Mouse (Mus musculus) lung, embryonic 14.5 days (tissue): ENCODE results near the gene Amer2. TPM values are rescaled to one million over a fixed set of nuclear protein-coding genes. Genes with fewer than 3 reads are reported as not detected.

Source experiments
- ATAC-seq: fragments of 200-750 bp; cut with Nextera tagmentation; 2 replicates; pipeline ENCODE4 v1.8.0; 2017; ENCODE audit warnings: mild to moderate bottlenecking, moderate TSS enrichment, moderate library complexity; ENCODE audit not compliant: insufficient read depth
- DNase-seq: peaks from one replicate; pipeline ENCODE4 v3.0.0-alpha.2; 2015
- H3K27ac ChIP-seq: fragments of 300-500 bp; sonication (generic); 2 replicates; pipeline ENCODE4 v1.5.1; 2014; ENCODE audit warnings: low read depth, mild to moderate bottlenecking, moderate library complexity
- H3K27me3 ChIP-seq: fragments of 300-500 bp; sonication (generic); 2 replicates; pipeline ENCODE4 v1.6.1; 2014; ENCODE audit warnings: low read length, control low read depth; ENCODE audit not compliant: insufficient read depth
- H3K36me3 ChIP-seq: fragments of 300-500 bp; sonication (generic); 2 replicates; pipeline ENCODE4 v1.6.1; 2014; ENCODE audit warnings: control low read depth; ENCODE audit not compliant: insufficient read depth
- H3K4me1 ChIP-seq: fragments of 300-500 bp; sonication (generic); 2 replicates; pipeline ENCODE4 v1.6.1; 2014; ENCODE audit warnings: antibody characterized with exemption, control low read depth; ENCODE audit not compliant: insufficient read depth
- H3K4me2 ChIP-seq: fragments of 300-500 bp; sonication (generic); 2 replicates; pipeline ENCODE4 v1.6.1; 2014; ENCODE audit warnings: mild to moderate bottlenecking
- H3K4me3 ChIP-seq: fragments of 300-500 bp; sonication (generic); 2 replicates; pipeline ENCODE4 v1.5.1; 2014; ENCODE audit warnings: low read depth, low read length
- H3K9ac ChIP-seq: fragments of 300-500 bp; sonication (generic); 2 replicates; pipeline ENCODE4 v1.6.1; 2014
- H3K9me3 ChIP-seq: fragments of 300-500 bp; sonication (generic); 2 replicates; pipeline ENCODE4 v1.6.1; 2016; ENCODE audit warnings: low read depth, low read length, control low read depth
- CTCF ChIP-seq: IDR thresholded peaks from 2 replicates; pipeline ENCODE4 v1.5.1; 2016; ENCODE audit warnings: antibody characterized with exemption, low read depth
- WGBS: fragments of 180-500 bp; shearing (Covaris S2); extraction: QIAGEN DNeasy Blood & Tissue Kit; methylation state at CpG from one replicate; pipeline ENCODE4 v1.1.7; 2014; 5-methylcytosine and 5-hydroxymethylcytosine counted together
- polyA plus RNA-seq: library from polyadenylated mRNA; unstranded; fragments of >200 nt; fragmentation: Nextera tagmentation; extraction: Ambion mirVana; gene quantifications from 2 replicates; pipeline ENCODE4 v1.2.1, GENCODE M21; 2014

The Amer2 gene
- polyA plus RNA-seq, 1 experiment from 2014 or later, result 2.0 TPM

GRCm38 (mm10) chr14:60427896-60428295, 54.8 kb downstream of the Amer2 start:
- 12% methylated on average over 3 of the region's 3 CpGs for WGBS
- H3K9me3 ChIP-seq, result no peaks in the 10 kb centered on the region
- peak; percentile 30 for DNase-seq
- H3K27me3 ChIP-seq, result no peaks in the 10 kb centered on the region
- H3K36me3 ChIP-seq, result no peaks in the 10 kb centered on the region
- peak; percentile 38; the same call in 1 of the 2 replicates for ATAC-seq
- H3K9ac ChIP-seq, result no peak overlapping the region
- TF ChIP-seq CTCF, result no peak
- H3K4me2 ChIP-seq, result no peak overlapping the region
- no peak overlapping the region for H3K4me3 ChIP-seq
- no peak overlapping the region for H3K27ac ChIP-seq
- H3K4me1 ChIP-seq, result no peaks in the 10 kb centered on the region

DNA sequence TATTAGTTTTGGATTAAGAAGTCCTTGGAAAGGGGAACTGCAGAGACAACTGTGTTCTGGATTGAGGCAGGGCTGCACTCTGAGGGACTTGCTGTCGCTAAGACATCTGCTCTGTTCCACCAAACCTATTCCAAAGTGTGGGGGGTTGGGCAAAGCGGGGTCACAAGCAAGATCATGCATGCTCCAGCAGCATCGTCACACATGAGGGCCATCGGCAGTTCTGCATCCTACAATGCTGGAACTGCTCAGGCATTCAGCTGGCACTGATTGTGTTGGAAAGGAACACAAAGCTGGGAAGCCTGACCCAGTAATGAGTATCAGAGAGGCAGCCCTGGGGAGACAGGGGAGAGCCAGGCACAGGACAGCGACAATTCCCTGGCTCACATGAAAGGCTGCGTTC, 56.5 kb downstream of the Amer2 start:
- Histone ChIP-seq H3K4me1 (no peaks in the 10 kb centered on the region), H3K9ac (no peak overlapping the region), H3K9me3 (no peaks in the 10 kb centered on the region), H3K4me3 (no peak overlapping the region), H3K4me2 (no peak overlapping the region), H3K36me3 (no peaks in the 10 kb centered on the region), H3K27ac (no peak overlapping the region), H3K27me3 (no peaks in the 10 kb centered on the region)
- WGBS, result 64% methylated on average over 6 of the region's 6 CpGs
- TF ChIP-seq CTCF, result no peak
- ATAC-seq (no peak), DNase-seq (no peak)

GRCm38 (mm10) chr14:60431515-60431914, 58.5 kb downstream of the Amer2 start:
- Histone ChIP-seq H3K27me3 (no peaks in the 10 kb centered on the region), H3K4me2 (no peak overlapping the region), H3K4me1 (no peaks in the 10 kb centered on the region), H3K9ac (no peak overlapping the region), H3K4me3 (no peak overlapping the region), H3K9me3 (no peaks in the 10 kb centered on the region), H3K27ac (no peak overlapping the region), H3K36me3 (no peaks in the 10 kb centered on the region)
- no peak for TF ChIP-seq CTCF
- ATAC-seq (no peak), DNase-seq (no peak)
- 50% methylated on average over 5 of the region's 5 CpGs for WGBS

DNA sequence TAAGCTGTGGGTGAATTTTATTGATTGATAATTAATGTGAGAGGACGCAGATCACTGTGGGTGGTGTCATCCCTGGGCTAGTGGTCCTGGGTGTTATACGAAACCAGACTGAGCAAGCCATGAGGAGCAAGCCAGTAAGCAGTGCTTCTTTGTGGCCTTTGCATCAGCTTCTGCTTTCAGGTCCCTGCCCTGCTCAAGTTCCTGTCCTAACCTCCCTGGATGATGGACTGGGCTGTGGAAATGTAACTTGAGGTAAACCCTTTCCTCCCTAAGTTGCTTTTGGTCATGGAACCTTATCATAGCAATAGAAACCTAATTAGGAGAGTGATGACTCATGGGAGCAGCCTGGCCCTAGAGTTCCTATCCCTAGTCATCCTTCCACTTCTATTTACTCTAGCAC, 59.1 kb downstream of the Amer2 start:
- WGBS, result 88% methylated on average over 2 of the region's 2 CpGs
- no peak for TF ChIP-seq CTCF
- H3K27ac ChIP-seq, result no peak overlapping the region
- no peak overlapping the region for H3K4me2 ChIP-seq
- no peaks in the 10 kb centered on the region for H3K4me1 ChIP-seq
- H3K4me3 ChIP-seq, result no peak overlapping the region
- no peaks in the 10 kb centered on the region for H3K9me3 ChIP-seq
- no peak overlapping the region for H3K9ac ChIP-seq
- no peaks in the 10 kb centered on the region for H3K27me3 ChIP-seq
- DNase-seq (no peak), ATAC-seq (no peak)
- no peaks in the 10 kb centered on the region for H3K36me3 ChIP-seq

GRCm38 (mm10) chr14:60435515-60435914, 62.5 kb downstream of the Amer2 start:
- Histone ChIP-seq H3K4me2 (no peak overlapping the region), H3K27ac (no peak overlapping the region), H3K36me3 (no peaks in the 10 kb centered on the region), H3K27me3 (no peaks in the 10 kb centered on the region), H3K9me3 (no peaks in the 10 kb centered on the region), H3K4me1 (no peaks in the 10 kb centered on the region), H3K4me3 (no peak overlapping the region), H3K9ac (no peak overlapping the region)
- peak; percentile 53 for TF ChIP-seq CTCF
- 63% methylated on average over 4 of the region's 4 CpGs for WGBS
- DNase-seq, result peak; percentile 28
- ATAC-seq, result no peak

DNA sequence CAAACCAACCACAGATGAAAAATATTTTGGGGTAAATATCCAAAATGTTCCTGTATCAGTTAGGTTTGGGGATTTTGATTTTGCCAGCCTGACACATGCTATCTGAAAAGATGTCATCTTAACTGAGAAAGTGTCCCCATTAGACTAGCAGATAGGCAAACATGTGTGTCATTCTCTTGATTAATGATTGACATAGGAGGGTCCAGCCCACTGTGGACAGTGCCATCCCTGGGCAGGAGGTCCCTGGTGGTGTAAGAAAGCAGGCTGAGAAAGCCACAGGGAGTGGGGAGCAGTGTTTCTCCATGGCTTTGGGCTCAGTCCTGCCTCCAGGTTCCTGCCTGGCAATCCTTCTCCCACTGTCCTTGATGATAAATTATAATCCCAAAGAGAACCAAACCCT, 63.3 kb downstream of the Amer2 start:
- Histone ChIP-seq H3K27me3 (no peaks in the 10 kb centered on the region), H3K4me2 (no peak overlapping the region), H3K27ac (no peak overlapping the region), H3K9ac (no peak overlapping the region), H3K36me3 (no peaks in the 10 kb centered on the region), H3K4me3 (no peak overlapping the region), H3K9me3 (no peaks in the 10 kb centered on the region), H3K4me1 (no peaks in the 10 kb centered on the region)
- DNase-seq (no peak), ATAC-seq (no peak)
- no peak for TF ChIP-seq CTCF

Other genes with a start within 250 kb of the Amer2 start
- gene Atp8a2, start 176.1 kb upstream of the Amer2 start, polyA plus RNA-seq, result 0.95 and 1.6 TPM in 2 replicates
- not detected in 2 replicates for gene Nupl1, start 121.8 kb upstream of the Amer2 start, polyA plus RNA-seq
- gene Gm49336, start 121.8 kb upstream of the Amer2 start, polyA plus RNA-seq, result 62.2 and 65.8 TPM in 2 replicates
- 34.0 and 34.9 TPM in 2 replicates for gene Mtmr6, start 108.0 kb upstream of the Amer2 start, polyA plus RNA-seq